Mouse (Mus musculus) limb, embryonic 14.5 days (tissue): Measurements from ENCODE around the gene Gm10260. TPM values are rescaled to one million over a fixed set of nuclear protein-coding genes. Genes with fewer than 3 reads are reported as not detected.

Experiments
- ATAC-seq: fragments of 200-750 bp; cut with Nextera tagmentation; 2 replicates; pipeline ENCODE4 v1.8.0; 2017; ENCODE audit warnings: low read depth, moderate number of reproducible peaks, moderate TSS enrichment; ENCODE audit not compliant: low FRiP score
- DNase-seq: peaks from one replicate; pipeline ENCODE4 v3.0.0-alpha.2; 2015; ENCODE audit warnings: low spot score
- H3K27ac ChIP-seq: fragments of 300-500 bp; sonication (generic); replicated peaks from 2 replicates; pipeline ENCODE4 v1.5.1; 2014; ENCODE audit warnings: low read depth, mild to moderate bottlenecking, low read length, moderate library complexity, mixed read lengths
- H3K27me3 ChIP-seq: fragments of 300-500 bp; sonication (generic); 2 replicates; pipeline ENCODE4 v1.6.1; 2014; ENCODE audit warnings: low read length, mixed read lengths; ENCODE audit not compliant: control insufficient read depth, insufficient read depth
- H3K36me3 ChIP-seq: fragments of 300-500 bp; sonication (generic); 2 replicates; pipeline ENCODE4 v1.6.1; 2014; ENCODE audit warnings: mild to moderate bottlenecking, low read length, moderate library complexity, mixed read lengths; ENCODE audit not compliant: control insufficient read depth, insufficient read depth
- H3K4me1 ChIP-seq: fragments of 300-500 bp; sonication (generic); 2 replicates; pipeline ENCODE4 v1.6.1; 2014; ENCODE audit warnings: antibody characterized with exemption, low read length, mixed read lengths; ENCODE audit not compliant: control insufficient read depth, insufficient read depth
- H3K4me2 ChIP-seq: fragments of 300-500 bp; sonication (generic); replicated peaks from 2 replicates; pipeline ENCODE4 v1.6.1; 2014; ENCODE audit warnings: low read depth, mild to moderate bottlenecking, low read length, moderate library complexity; ENCODE audit not compliant: severe bottlenecking
- H3K4me3 ChIP-seq: fragments of 300-500 bp; sonication (generic); replicated peaks from 2 replicates; pipeline ENCODE4 v1.5.1; 2014; ENCODE audit warnings: low read length
- H3K9ac ChIP-seq: fragments of 300-500 bp; sonication (generic); 2 replicates; pipeline ENCODE4 v1.6.1; 2014; ENCODE audit warnings: mild to moderate bottlenecking, low read depth, low read length, moderate library complexity; ENCODE audit not compliant: severe bottlenecking
- H3K9me3 ChIP-seq: fragments of 300-500 bp; sonication (generic); 2 replicates; pipeline ENCODE4 v1.6.1; 2016; ENCODE audit warnings: low read length; ENCODE audit not compliant: control insufficient read depth
- POLR2A ChIP-seq: fragments of 200-500 bp; IDR thresholded peaks from 2 replicates; pipeline ENCODE4 v1.8.0; 2012; ENCODE audit warnings: inconsistent platforms, mild to moderate bottlenecking, moderate library complexity, borderline replicate concordance; ENCODE audit not compliant: insufficient read depth, insufficient read length; ENCODE audit errors: extremely low read depth
- WGBS: fragments of 180-500 bp; shearing (Covaris S2); extraction: QIAGEN DNeasy Blood & Tissue Kit; methylation state at CpG from one replicate; pipeline ENCODE4 v1.1.7; 2014; 5-methylcytosine and 5-hydroxymethylcytosine counted together
- polyA plus RNA-seq, 2 experiments: library from polyadenylated mRNA; depleted of rRNA in 1 of 2; stranded (reverse) in 1 of 2; unstranded in 1 of 2; fragments of >200 nt; fragmentation: Nextera tagmentation in 1 of 2; extraction: Ambion mirVana in 1 of 2; gene quantifications; 2 replicates each; pipeline versions ENCODE4 v1.2.1 to v1.2.3; 2012 to 2014

Gene Gm10260
- polyA plus RNA-seq, 2 experiments: 3.9 to 6.3 TPM

- H3K9ac ChIP-seq: no peak overlapping the region
- no peaks in the 10 kb centered on the region for H3K36me3 ChIP-seq
- DNase-seq: no peak
- no peaks in the 10 kb centered on the region for H3K9me3 ChIP-seq
- TF ChIP-seq POLR2A: no peak
- H3K4me1 ChIP-seq: peaks cover 11% of the 10 kb centered on the region
- no peak overlapping the region for H3K4me3 ChIP-seq
- no peaks in the 10 kb centered on the region for H3K27me3 ChIP-seq
- no peak overlapping the region for H3K4me2 ChIP-seq
- no peak for ATAC-seq
- H3K27ac ChIP-seq: no peak overlapping the region
- 55% methylated on average over 2 of the region's 2 CpGs for WGBS
These were observed 16.4 kb downstream of the Gm10260 start for GRCm38 (mm10) chr13:97744036-97744435.

- WGBS: 56% methylated on average over 3 of the region's 3 CpGs
- H3K4me3 ChIP-seq: no peak overlapping the region
- TF ChIP-seq POLR2A: no peak
- H3K9me3 ChIP-seq: no peaks in the 10 kb centered on the region
- no peaks in the 10 kb centered on the region for H3K27me3 ChIP-seq
- DNase-seq (no peak), ATAC-seq (no peak)
- H3K4me2 ChIP-seq: no peak overlapping the region
- peaks cover 11% of the 10 kb centered on the region for H3K4me1 ChIP-seq
- no peak overlapping the region for H3K9ac ChIP-seq
- no peak overlapping the region for H3K27ac ChIP-seq
- H3K36me3 ChIP-seq: no peaks in the 10 kb centered on the region
These were observed 17.0 kb downstream of the Gm10260 start for GRCm38 (mm10) chr13:97743229-97743988.

GRCm38 (mm10) chr13:97735931-97736330 is 24.5 kb downstream of the Gm10260 start:
- Histone ChIP-seq H3K9me3 (no peaks in the 10 kb centered on the region), H3K27ac (no peak overlapping the region), H3K36me3 (no peaks in the 10 kb centered on the region), H3K9ac (no peak overlapping the region), H3K4me2 (no peak overlapping the region), H3K27me3 (no peaks in the 10 kb centered on the region), H3K4me3 (no peak overlapping the region), H3K4me1 (no peaks in the 10 kb centered on the region)
- no peak for DNase-seq
- WGBS: 88% methylated on average over 6 of the region's 6 CpGs
- TF ChIP-seq POLR2A: no peak
- no peak for ATAC-seq

GRCm38 (mm10) chr13:97734760-97735159 is 25.7 kb downstream of the Gm10260 start:
- H3K27ac ChIP-seq: no peak overlapping the region
- no peaks in the 10 kb centered on the region for H3K9me3 ChIP-seq
- H3K27me3 ChIP-seq: no peaks in the 10 kb centered on the region
- no peak overlapping the region for H3K4me2 ChIP-seq
- H3K36me3 ChIP-seq: no peaks in the 10 kb centered on the region
- ATAC-seq: no peak
- no peak overlapping the region for H3K4me3 ChIP-seq
- H3K4me1 ChIP-seq: no peaks in the 10 kb centered on the region
- 86% methylated on average over 3 of the region's 3 CpGs for WGBS
- TF ChIP-seq POLR2A: no peak
- no peak overlapping the region for H3K9ac ChIP-seq
- DNase-seq: no peak

- Histone ChIP-seq H3K4me1 (peaks cover 12% of the 10 kb centered on the region; the same call in 1 of the 2 replicates), H3K27ac (no peak overlapping the region), H3K9ac (no peak overlapping the region), H3K9me3 (no peaks in the 10 kb centered on the region), H3K4me2 (no peak overlapping the region), H3K4me3 (no peak overlapping the region), H3K27me3 (no peaks in the 10 kb centered on the region), H3K36me3 (no peaks in the 10 kb centered on the region)
- ATAC-seq (peak; percentile 72; the same call in 1 of the 2 replicates), DNase-seq (peak; percentile 59)
- no peak for TF ChIP-seq POLR2A
- 54% methylated on average over 11 of the region's 11 CpGs for WGBS
These were observed 35.1 kb downstream of the Gm10260 start for GRCm38 (mm10) chr13:97725160-97725825.
